Mouse (Mus musculus) brain, embryonic 14.5 days (tissue): Measurements from ENCODE around the gene Atp5j.

Experiments used
- CTCF ChIP-seq: fragments of 200-500 bp; IDR thresholded peaks from 2 replicates; pipeline ENCODE4 v1.5.1; 2012; ENCODE audit warnings: inconsistent platforms, mild to moderate bottlenecking, moderate library complexity, borderline replicate concordance; ENCODE audit not compliant: insufficient read depth, insufficient read length; ENCODE audit errors: extremely low read depth
- POLR2A ChIP-seq: fragments of 200-500 bp; IDR thresholded peaks from 2 replicates; pipeline ENCODE4 v1.6.1; 2012; ENCODE audit warnings: mild to moderate bottlenecking, inconsistent platforms, borderline replicate concordance; ENCODE audit not compliant: poor library complexity, insufficient read depth, insufficient read length, severe bottlenecking; ENCODE audit errors: extremely low read depth

GRCm38 (mm10) chr16:84832736-84833135, 2.7 kb downstream of the Atp5j start:
- TF ChIP-seq POLR2A = no peak
- no peak for TF ChIP-seq CTCF
